Mouse (Mus musculus) embryonic fibroblast, embryonic 13.5 days (primary cell): ENCODE measurements around the gene Aldh2. TPM values are rescaled to one million over a fixed set of nuclear protein-coding genes. Genes with fewer than 3 reads are reported as not detected.

Source experiments
- H3K27ac ChIP-seq: 2 replicates; pipeline ENCODE4 v1.5.1; 2012; ENCODE audit warnings: low read length, control low read depth, inconsistent platforms; ENCODE audit not compliant: insufficient read depth
- H3K4me1 ChIP-seq: 2 replicates; pipeline ENCODE4 v1.6.1; 2011; ENCODE audit warnings: low read length; ENCODE audit not compliant: control insufficient read depth, insufficient read depth
- H3K4me3 ChIP-seq: 2 replicates; pipeline ENCODE4 v1.5.1; 2011; ENCODE audit warnings: mild to moderate bottlenecking, control low read depth, low read length; ENCODE audit not compliant: insufficient read depth
- CTCF ChIP-seq: IDR thresholded peaks from 2 replicates; pipeline ENCODE4 v1.5.1; 2011; ENCODE audit warnings: mild to moderate bottlenecking, control low read depth, low read length, moderate library complexity, borderline replicate concordance; ENCODE audit not compliant: insufficient read depth
- POLR2A ChIP-seq: IDR thresholded peaks from 2 replicates; pipeline ENCODE4 v1.6.1; 2011; ENCODE audit warnings: low read depth, mild to moderate bottlenecking, control low read depth, low read length, moderate library complexity
- polyA plus RNA-seq: library from polyadenylated mRNA; stranded (reverse); fragments of >200 nt; gene quantifications from 2 replicates; pipeline ENCODE4 v1.2.4, GENCODE M21; 2011; ENCODE audit warnings: low read depth; ENCODE audit not compliant: missing spikeins, insufficient read length

Gene Aldh2
- polyA plus RNA-seq, 1 experiment: 167 TPM

- no peak overlapping the region for H3K27ac ChIP-seq
- H3K4me1 ChIP-seq: peaks cover 6% of the 10 kb centered on the region
- H3K4me3 ChIP-seq: no peak overlapping the region
- TF ChIP-seq CTCF: no peak
- no peak for TF ChIP-seq POLR2A
Measured at GRCm38 (mm10) chr5:121585699-121586098, 7.9 kb downstream of the Aldh2 start.

GRCm38 (mm10) chr5:121585005-121585404, 8.6 kb downstream of the Aldh2 start:
- H3K4me3 ChIP-seq: no peak overlapping the region
- H3K4me1 ChIP-seq: peaks cover 6% of the 10 kb centered on the region
- TF ChIP-seq CTCF (no peak), POLR2A (no peak)
- no peak overlapping the region for H3K27ac ChIP-seq

- TF ChIP-seq POLR2A (peak; percentile 63), CTCF (peak; percentile 70)
- peak overlapping the region; percentile 95 for H3K27ac ChIP-seq
- H3K4me3 ChIP-seq: no peak overlapping the region
- peaks cover 6% of the 10 kb centered on the region for H3K4me1 ChIP-seq
Measured at GRCm38 (mm10) chr5:121583765-121584501, 9.7 kb downstream of the Aldh2 start.

- TF ChIP-seq POLR2A (no peak), CTCF (no peak)
- no peak overlapping the region for H3K27ac ChIP-seq
- H3K4me1 ChIP-seq: peaks cover 6% of the 10 kb centered on the region
- H3K4me3 ChIP-seq: no peak overlapping the region
Measured at GRCm38 (mm10) chr5:121581945-121582344, 11.7 kb downstream of the Aldh2 start.

GRCm38 (mm10) chr5:121576927-121577488, 16.6 kb downstream of the Aldh2 start:
- Histone ChIP-seq H3K4me1 (no peaks in the 10 kb centered on the region), H3K27ac (no peak overlapping the region), H3K4me3 (no peak overlapping the region)
- TF ChIP-seq CTCF (no peak), POLR2A (no peak)

GRCm38 (mm10) chr5:121575867-121576266, 17.8 kb downstream of the Aldh2 start:
- Histone ChIP-seq H3K27ac (no peak overlapping the region), H3K4me1 (no peaks in the 10 kb centered on the region), H3K4me3 (no peak overlapping the region)
- TF ChIP-seq POLR2A (no peak), CTCF (no peak)

- Histone ChIP-seq H3K27ac (no peak overlapping the region), H3K4me1 (no peaks in the 10 kb centered on the region), H3K4me3 (no peak overlapping the region)
- no peak for TF ChIP-seq CTCF
- TF ChIP-seq POLR2A: no peak
Measured at GRCm38 (mm10) chr5:121574145-121574544, 19.5 kb downstream of the Aldh2 start.

GRCm38 (mm10) chr5:121570787-121571186, 22.8 kb downstream of the Aldh2 start:
- no peak for TF ChIP-seq POLR2A
- no peak for TF ChIP-seq CTCF
- Histone ChIP-seq H3K27ac (no peak overlapping the region), H3K4me3 (no peak overlapping the region), H3K4me1 (no peaks in the 10 kb centered on the region)

- no peak overlapping the region for H3K27ac ChIP-seq
- no peaks in the 10 kb centered on the region for H3K4me1 ChIP-seq
- TF ChIP-seq POLR2A (no peak), CTCF (no peak)
- H3K4me3 ChIP-seq: no peak overlapping the region
Measured at GRCm38 (mm10) chr5:121569881-121570420, 23.7 kb downstream of the Aldh2 start.
